Mouse (Mus musculus): ENCODE results near the gene Alk. TPM values are rescaled to one million over a fixed set of nuclear protein-coding genes. Genes with fewer than 3 reads are reported as not detected.

The Alk gene
- polyA plus RNA-seq, 1 experiment from 2014 or later = 0.05 TPM

DNA sequence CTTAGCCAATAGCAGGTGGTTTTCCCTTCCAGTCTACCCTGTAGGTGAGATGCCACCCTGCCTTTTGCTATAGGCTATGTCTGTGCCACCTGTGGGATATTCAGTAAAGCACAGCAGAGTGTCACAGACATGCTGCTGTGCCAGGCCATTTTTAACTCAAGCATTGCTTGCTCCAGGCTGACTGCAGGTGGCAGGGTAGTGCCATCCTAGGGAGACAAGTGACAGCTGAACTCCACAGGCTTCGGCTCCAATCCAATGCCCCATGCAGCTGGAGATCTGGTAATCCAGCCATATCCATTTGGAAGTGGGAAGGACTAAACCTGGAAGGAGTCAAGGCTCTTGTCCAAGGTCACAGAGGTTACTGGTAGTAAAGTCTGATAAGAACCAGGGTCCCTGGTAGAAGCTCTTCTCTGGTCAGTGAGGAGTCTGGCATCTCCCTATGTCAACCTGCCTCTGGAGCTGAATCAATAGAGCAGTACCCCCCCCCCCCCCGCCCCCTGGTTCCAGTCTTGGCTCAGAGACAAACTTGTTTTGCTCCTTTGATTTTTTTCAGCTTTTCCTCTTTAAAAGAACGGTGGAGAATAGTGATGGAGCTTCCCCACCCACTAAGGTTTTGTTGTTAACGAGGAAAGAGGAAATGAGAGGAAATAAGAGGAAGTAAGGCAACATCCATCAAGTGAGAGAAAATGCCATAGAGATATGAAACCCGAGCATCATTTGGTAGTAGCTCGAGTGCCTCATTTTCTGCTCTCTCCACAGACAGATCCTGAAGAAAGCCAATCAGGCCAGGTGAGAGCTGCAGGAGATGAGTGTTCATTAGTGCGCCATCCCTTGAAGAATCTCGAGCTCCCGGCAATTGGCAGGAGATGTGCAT lies 638.5 kb downstream of the Alk start:
- Histone ChIP-seq H3K4me3 (ENCODE audit: low read length) (no peak overlapping the region), H3K9me3 (replicated peaks; ENCODE audit: control insufficient read depth, low read length) (no peaks in the 10 kb centered on the region), H3K9ac (ENCODE audit: low read length) (no peak overlapping the region), H3K4me1 (ENCODE audit: control insufficient read depth, insufficient read depth, low read length) (peaks cover 2% of the 10 kb centered on the region; the same call in 1 of the 2 replicates), H3K4me2 (ENCODE audit: low read depth, low read length) (no peak overlapping the region), H3K27ac (ENCODE audit: low read length) (no peak overlapping the region), H3K36me3 (ENCODE audit: control insufficient read depth, insufficient read depth) (no peaks in the 10 kb centered on the region), H3K27me3 (ENCODE audit: control insufficient read depth, insufficient read depth, low read length) (no peaks in the 10 kb centered on the region)
- peak; percentile 41; the same call in 1 of the 2 replicates for ATAC-seq (replicated peaks; ENCODE audit: extremely low read depth, insufficient read depth, low FRiP score)
- 51% methylated on average over 9 of the region's 9 CpGs for WGBS

DNA sequence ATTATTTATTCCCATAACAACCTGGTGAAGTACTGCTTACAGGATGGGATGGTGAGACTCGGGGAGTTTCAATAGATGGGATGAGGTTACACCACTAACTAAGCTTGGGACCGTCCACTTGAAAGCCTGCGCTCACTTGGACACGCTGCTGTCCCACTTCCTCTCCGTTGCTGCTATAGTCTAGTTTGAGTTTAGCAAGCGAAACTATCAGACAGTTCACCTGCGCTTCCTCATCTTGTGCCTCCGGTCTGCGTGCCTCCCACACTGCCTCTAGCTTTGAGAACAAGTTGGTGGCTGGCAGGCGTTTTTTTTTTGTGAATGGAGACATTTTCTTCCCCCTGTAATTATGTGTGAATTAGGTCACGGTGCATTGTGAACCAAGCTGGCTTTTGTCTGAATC lies 639.8 kb downstream of the Alk start:
- no peak overlapping the region for H3K4me2 ChIP-seq (ENCODE audit: low read depth, low read length)
- H3K4me3 ChIP-seq (ENCODE audit: low read length) = no peak overlapping the region
- ATAC-seq (replicated peaks; ENCODE audit: extremely low read depth, insufficient read depth, low FRiP score) = no peak
- H3K27me3 ChIP-seq (ENCODE audit: control insufficient read depth, insufficient read depth, low read length) = no peaks in the 10 kb centered on the region
- no peaks in the 10 kb centered on the region for H3K9me3 ChIP-seq (replicated peaks; ENCODE audit: control insufficient read depth, low read length)
- H3K4me1 ChIP-seq (ENCODE audit: control insufficient read depth, insufficient read depth, low read length) = peaks cover 2% of the 10 kb centered on the region; the same call in 1 of the 2 replicates
- no peak overlapping the region for H3K27ac ChIP-seq (ENCODE audit: low read length)
- H3K9ac ChIP-seq (ENCODE audit: low read length) = no peak overlapping the region
- 78% methylated on average over 11 of the region's 11 CpGs for WGBS
- H3K36me3 ChIP-seq (ENCODE audit: control insufficient read depth, insufficient read depth) = no peaks in the 10 kb centered on the region

DNA sequence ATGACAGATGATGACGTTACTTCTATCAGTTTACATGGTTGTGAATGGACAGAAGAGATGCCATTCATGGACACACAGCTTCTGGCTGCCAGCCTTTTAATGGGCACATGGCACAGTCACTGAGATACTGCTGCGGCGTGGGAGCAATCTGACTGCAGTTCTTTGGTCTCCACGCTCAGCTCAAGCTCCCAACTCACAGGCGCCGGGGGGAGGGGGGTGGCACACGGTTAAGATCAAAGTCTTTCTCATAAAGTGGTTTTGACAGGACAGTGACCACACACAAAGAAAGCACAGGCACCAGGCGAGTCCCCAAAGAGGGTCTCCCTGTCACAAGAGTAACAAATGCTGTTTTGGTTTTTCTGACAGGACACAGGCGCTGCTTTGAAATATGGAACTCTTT lies 641.7 kb downstream of the Alk start:
- Histone ChIP-seq H3K27ac (ENCODE audit: low read length) (no peak overlapping the region), H3K4me3 (ENCODE audit: low read length) (no peak overlapping the region), H3K27me3 (ENCODE audit: control insufficient read depth, insufficient read depth, low read length) (no peaks in the 10 kb centered on the region), H3K4me1 (ENCODE audit: control insufficient read depth, insufficient read depth, low read length) (peaks cover 2% of the 10 kb centered on the region; the same call in 1 of the 2 replicates), H3K36me3 (ENCODE audit: control insufficient read depth, insufficient read depth) (no peaks in the 10 kb centered on the region), H3K9ac (ENCODE audit: low read length) (no peak overlapping the region), H3K4me2 (ENCODE audit: low read depth, low read length) (no peak overlapping the region), H3K9me3 (replicated peaks; ENCODE audit: control insufficient read depth, low read length) (no peaks in the 10 kb centered on the region)
- WGBS = 48% methylated on average over 9 of the region's 9 CpGs
- no peak for ATAC-seq (replicated peaks; ENCODE audit: extremely low read depth, insufficient read depth, low FRiP score)

DNA sequence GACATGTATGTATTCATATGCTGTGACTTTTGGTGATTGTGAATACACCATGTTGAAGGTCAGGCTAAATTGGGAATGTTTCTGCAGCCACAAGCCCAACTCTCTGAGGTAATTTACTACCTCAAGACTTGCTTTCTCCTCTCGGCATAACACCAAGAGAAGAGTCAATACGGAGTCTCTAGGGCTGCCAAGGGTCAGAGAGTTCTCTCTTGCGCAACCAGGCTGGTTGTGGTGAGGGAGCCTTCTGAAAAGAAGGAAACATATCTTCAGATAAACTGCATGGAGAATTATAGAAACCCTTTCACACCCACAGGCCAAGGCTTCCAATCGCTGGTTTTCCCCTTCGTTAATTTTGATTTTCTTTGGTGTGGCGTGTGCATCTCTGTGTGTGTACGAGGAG lies 649.4 kb downstream of the Alk start:
- H3K9me3 ChIP-seq (replicated peaks; ENCODE audit: control insufficient read depth, low read length) = no peaks in the 10 kb centered on the region
- H3K4me2 ChIP-seq (ENCODE audit: low read depth, low read length) = no peak overlapping the region
- no peaks in the 10 kb centered on the region for H3K27me3 ChIP-seq (ENCODE audit: control insufficient read depth, insufficient read depth, low read length)
- no peaks in the 10 kb centered on the region for H3K36me3 ChIP-seq (ENCODE audit: control insufficient read depth, insufficient read depth)
- ATAC-seq (replicated peaks; ENCODE audit: extremely low read depth, insufficient read depth, low FRiP score) = no peak
- no peak overlapping the region for H3K27ac ChIP-seq (ENCODE audit: low read length)
- H3K9ac ChIP-seq (ENCODE audit: low read length) = no peak overlapping the region
- H3K4me1 ChIP-seq (ENCODE audit: control insufficient read depth, insufficient read depth, low read length) = no peaks in the 10 kb centered on the region
- no peak overlapping the region for H3K4me3 ChIP-seq (ENCODE audit: low read length)
- 82% methylated on average over 7 of the region's 7 CpGs for WGBS

DNA sequence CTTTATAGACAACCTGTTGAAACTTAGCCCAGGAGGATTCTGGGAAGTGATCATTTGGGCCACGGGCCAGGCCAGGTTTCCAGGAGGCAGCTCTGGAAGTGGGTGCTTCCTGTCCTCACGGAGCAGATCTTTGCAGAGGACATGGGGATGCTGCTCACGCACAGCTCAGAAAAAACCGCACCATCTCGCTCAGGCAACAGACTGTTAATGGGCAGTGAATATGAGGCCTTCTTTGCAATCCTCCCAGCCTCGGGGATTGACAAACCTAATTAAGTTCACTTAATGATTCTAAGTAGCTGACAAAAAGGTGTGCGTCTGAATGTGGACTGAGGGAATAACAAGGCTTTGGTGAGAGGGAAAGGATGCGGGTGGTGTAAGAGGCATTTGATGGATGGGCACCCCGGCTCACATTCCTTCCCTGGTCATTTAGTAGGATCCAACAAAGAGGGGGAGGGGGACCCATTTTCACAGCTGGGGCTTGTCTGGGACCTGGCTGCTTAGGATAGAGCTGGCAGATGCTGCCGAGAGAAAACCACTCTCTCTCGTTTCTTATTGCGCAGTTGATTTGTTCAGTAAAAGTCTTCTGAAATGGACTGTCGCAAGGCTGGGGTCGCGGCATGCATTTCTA lies 650.1 kb downstream of the Alk start:
- Histone ChIP-seq H3K27me3 (ENCODE audit: control insufficient read depth, insufficient read depth, low read length) (no peaks in the 10 kb centered on the region), H3K4me3 (ENCODE audit: low read length) (no peak overlapping the region), H3K36me3 (ENCODE audit: control insufficient read depth, insufficient read depth) (no peaks in the 10 kb centered on the region), H3K4me2 (ENCODE audit: low read depth, low read length) (no peak overlapping the region), H3K4me1 (ENCODE audit: control insufficient read depth, insufficient read depth, low read length) (no peaks in the 10 kb centered on the region), H3K9ac (ENCODE audit: low read length) (no peak overlapping the region), H3K27ac (ENCODE audit: low read length) (no peak overlapping the region), H3K9me3 (replicated peaks; ENCODE audit: control insufficient read depth, low read length) (no peaks in the 10 kb centered on the region)
- ATAC-seq (replicated peaks; ENCODE audit: extremely low read depth, insufficient read depth, low FRiP score) = no peak
- WGBS = 77% methylated on average over 15 of the region's 15 CpGs

DNA sequence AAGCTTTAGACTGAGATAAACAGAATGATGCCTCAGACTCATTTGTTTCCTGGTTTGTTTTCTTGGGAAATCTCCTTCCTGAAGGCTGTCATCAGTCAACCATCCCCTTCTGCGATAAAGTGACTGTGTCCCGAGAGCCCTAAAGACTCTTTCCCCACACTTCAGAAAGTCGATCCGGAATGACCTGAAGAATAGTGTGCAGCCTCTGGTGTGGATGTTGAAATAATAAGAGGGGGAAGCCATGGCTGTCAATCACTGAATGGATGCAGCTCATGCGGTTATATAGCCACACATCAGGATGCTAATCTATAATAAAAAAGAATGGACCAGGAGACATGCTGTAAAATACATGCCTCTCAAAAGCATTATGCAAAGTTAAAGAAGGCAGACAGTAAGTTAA lies 653.5 kb downstream of the Alk start:
- Histone ChIP-seq H3K27ac (ENCODE audit: low read length) (no peak overlapping the region), H3K9ac (ENCODE audit: low read length) (no peak overlapping the region), H3K36me3 (ENCODE audit: control insufficient read depth, insufficient read depth) (no peaks in the 10 kb centered on the region), H3K9me3 (replicated peaks; ENCODE audit: control insufficient read depth, low read length) (no peaks in the 10 kb centered on the region), H3K27me3 (ENCODE audit: control insufficient read depth, insufficient read depth, low read length) (no peaks in the 10 kb centered on the region), H3K4me1 (ENCODE audit: control insufficient read depth, insufficient read depth, low read length) (no peaks in the 10 kb centered on the region), H3K4me2 (ENCODE audit: low read depth, low read length) (no peak overlapping the region), H3K4me3 (ENCODE audit: low read length) (no peak overlapping the region)
- WGBS = 40% methylated on average over 5 of the region's 5 CpGs
- ATAC-seq (replicated peaks; ENCODE audit: extremely low read depth, insufficient read depth, low FRiP score) = no peak

DNA sequence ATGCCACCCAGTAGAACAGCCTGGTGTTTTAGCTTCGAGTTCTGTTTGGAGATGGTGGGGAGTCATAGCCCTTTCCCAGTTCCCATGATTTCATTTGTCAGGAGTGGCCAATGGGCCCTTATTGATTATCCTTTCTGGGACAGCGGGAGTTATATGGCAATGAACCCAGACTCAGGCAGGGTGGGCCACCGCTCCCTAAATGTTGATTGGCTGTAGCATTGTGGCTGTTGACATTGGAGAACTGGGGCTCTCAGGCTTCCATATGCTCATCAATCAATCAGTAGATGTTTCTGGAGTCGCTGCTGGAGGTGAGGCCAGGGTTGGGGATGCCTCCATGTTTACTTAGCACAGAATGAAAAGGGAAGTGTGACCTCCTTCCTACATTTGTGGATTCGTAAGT lies 655.7 kb downstream of the Alk start:
- H3K9me3 ChIP-seq (replicated peaks; ENCODE audit: control insufficient read depth, low read length) = no peaks in the 10 kb centered on the region
- H3K4me3 ChIP-seq (ENCODE audit: low read length) = no peak overlapping the region
- H3K4me1 ChIP-seq (ENCODE audit: control insufficient read depth, insufficient read depth, low read length) = no peaks in the 10 kb centered on the region
- no peaks in the 10 kb centered on the region for H3K27me3 ChIP-seq (ENCODE audit: control insufficient read depth, insufficient read depth, low read length)
- ATAC-seq (replicated peaks; ENCODE audit: extremely low read depth, insufficient read depth, low FRiP score) = no peak
- no peak overlapping the region for H3K9ac ChIP-seq (ENCODE audit: low read length)
- WGBS = 70% methylated on average over 5 of the region's 5 CpGs
- H3K36me3 ChIP-seq (ENCODE audit: control insufficient read depth, insufficient read depth) = no peaks in the 10 kb centered on the region
- no peak overlapping the region for H3K4me2 ChIP-seq (ENCODE audit: low read depth, low read length)
- H3K27ac ChIP-seq (ENCODE audit: low read length) = no peak overlapping the region

DNA sequence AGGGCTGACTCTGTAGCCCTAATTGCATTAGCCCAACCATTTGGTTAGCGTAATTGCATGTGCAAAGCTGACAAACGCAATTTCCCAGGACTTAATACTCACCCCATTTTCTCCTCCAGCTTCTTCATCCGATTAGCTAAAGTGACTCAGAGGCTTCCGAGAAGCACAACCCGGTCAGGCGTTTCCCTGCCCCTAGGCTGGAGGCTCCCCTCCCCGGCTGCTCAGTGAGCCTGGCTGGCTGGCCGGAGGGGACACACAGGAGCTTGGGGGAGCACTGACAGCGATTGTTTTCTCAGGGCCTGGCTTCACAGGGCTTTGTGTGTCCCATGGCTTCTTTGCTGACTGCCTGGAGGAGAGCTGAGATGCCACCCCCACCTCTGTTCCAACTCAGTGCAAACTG lies 657.0 kb downstream of the Alk start:
- 20% methylated on average over 9 of the region's 9 CpGs for WGBS
- no peak overlapping the region for H3K27ac ChIP-seq (ENCODE audit: low read length)
- H3K36me3 ChIP-seq (ENCODE audit: control insufficient read depth, insufficient read depth) = no peaks in the 10 kb centered on the region
- no peak overlapping the region for H3K4me3 ChIP-seq (ENCODE audit: low read length)
- no peak overlapping the region for H3K9ac ChIP-seq (ENCODE audit: low read length)
- no peak overlapping the region for H3K4me2 ChIP-seq (ENCODE audit: low read depth, low read length)
- no peaks in the 10 kb centered on the region for H3K27me3 ChIP-seq (ENCODE audit: control insufficient read depth, insufficient read depth, low read length)
- no peaks in the 10 kb centered on the region for H3K9me3 ChIP-seq (replicated peaks; ENCODE audit: control insufficient read depth, low read length)
- no peak for ATAC-seq (replicated peaks; ENCODE audit: extremely low read depth, insufficient read depth, low FRiP score)
- H3K4me1 ChIP-seq (ENCODE audit: control insufficient read depth, insufficient read depth, low read length) = no peaks in the 10 kb centered on the region

DNA sequence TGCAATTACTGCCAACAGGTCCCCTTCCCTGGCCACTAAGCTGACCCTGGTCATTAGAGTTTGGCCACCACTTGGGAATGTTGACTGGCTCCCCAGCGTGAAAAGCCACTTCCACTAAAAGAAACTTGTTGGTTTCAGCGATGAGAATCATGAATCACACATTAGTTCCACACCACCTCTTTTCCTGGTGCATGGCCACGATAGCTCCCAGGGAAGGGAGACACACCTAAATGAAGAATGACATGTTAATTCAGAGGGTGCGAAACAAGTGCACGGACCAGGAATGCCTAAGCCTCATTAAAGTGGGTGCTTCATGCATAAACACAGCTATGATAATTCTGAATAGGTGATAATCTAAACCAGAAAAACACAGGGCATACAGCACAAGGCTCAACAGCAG lies 660.4 kb downstream of the Alk start:
- Histone ChIP-seq H3K4me1 (ENCODE audit: control insufficient read depth, insufficient read depth, low read length) (no peaks in the 10 kb centered on the region), H3K9me3 (replicated peaks; ENCODE audit: control insufficient read depth, low read length) (no peaks in the 10 kb centered on the region), H3K4me3 (ENCODE audit: low read length) (no peak overlapping the region), H3K9ac (ENCODE audit: low read length) (no peak overlapping the region), H3K27ac (ENCODE audit: low read length) (no peak overlapping the region), H3K36me3 (ENCODE audit: control insufficient read depth, insufficient read depth) (no peaks in the 10 kb centered on the region), H3K27me3 (ENCODE audit: control insufficient read depth, insufficient read depth, low read length) (no peaks in the 10 kb centered on the region), H3K4me2 (ENCODE audit: low read depth, low read length) (no peak overlapping the region)
- 78% methylated on average over 5 of the region's 5 CpGs for WGBS
- no peak for ATAC-seq (replicated peaks; ENCODE audit: extremely low read depth, insufficient read depth, low FRiP score)

All from heart, embryonic 16.5 days (tissue).